Mouse (Mus musculus): ENCODE data around the gene Naxd.

The Naxd gene

GRCm38 (mm10) chr8:11473072-11473471, 24.2 kb upstream of the Naxd start:
- WGBS = 73% methylated on average over 4 of the region's 4 CpGs

GRCm38 (mm10) chr8:11475397-11475796, 21.9 kb upstream of the Naxd start:
- 39% methylated on average over 10 of the region's 10 CpGs for WGBS

- WGBS = 58% methylated on average over 2 of the region's 2 CpGs
These were observed 21.4 kb upstream of the Naxd start for GRCm38 (mm10) chr8:11475876-11476275.

GRCm38 (mm10) chr8:11476338-11477177, 20.7 kb upstream of the Naxd start:
- WGBS = 32% methylated on average over 24 of the region's 24 CpGs

- WGBS = 20% methylated on average over 9 of the region's 9 CpGs
These were observed 20.1 kb upstream of the Naxd start for GRCm38 (mm10) chr8:11477178-11477553.

- under 1% methylated on average over 68 of the region's 69 CpGs for WGBS
These were observed 19.2 kb upstream of the Naxd start, which contains the start of gene Rab20 for GRCm38 (mm10) chr8:11477811-11478761. Rab20 (minus strand) TSS chr8:11478710.

GRCm38 (mm10) chr8:11478807-11479527, 18.3 kb upstream of the Naxd start:
- WGBS = 19% methylated on average over 23 of the region's 23 CpGs

GRCm38 (mm10) chr8:11479591-11479990, 17.7 kb upstream of the Naxd start:
- 59% methylated on average over 14 of the region's 14 CpGs for WGBS

GRCm38 (mm10) chr8:11481876-11482275, 15.4 kb upstream of the Naxd start:
- WGBS = 83% methylated on average over 3 of the region's 3 CpGs

GRCm38 (mm10) chr8:11482537-11482936, 14.8 kb upstream of the Naxd start:
- 81% methylated on average over 3 of the region's 3 CpGs for WGBS

- 20% methylated on average over 7 of the region's 7 CpGs for WGBS
These were observed 11.2 kb upstream of the Naxd start for GRCm38 (mm10) chr8:11486142-11486541.

- WGBS = 64% methylated on average over 4 of the region's 4 CpGs
These were observed 10.1 kb upstream of the Naxd start for GRCm38 (mm10) chr8:11487229-11487628.

GRCm38 (mm10) chr8:11492340-11492739, 5.0 kb upstream of the Naxd start:
- 88% methylated on average over 2 of the region's 2 CpGs for WGBS

- WGBS = 80% methylated on average over 12 of the region's 12 CpGs
These were observed 975 bp downstream of the Naxd start for GRCm38 (mm10) chr8:11498281-11498680.

GRCm38 (mm10) chr8:11498786-11499485, 1.6 kb downstream of the Naxd start:
- 90% methylated on average over 4 of the region's 4 CpGs for WGBS

GRCm38 (mm10) chr8:11503476-11504232, 6.3 kb downstream of the Naxd start:
- WGBS = 77% methylated on average over 13 of the region's 13 CpGs

GRCm38 (mm10) chr8:11506074-11506473, 8.8 kb downstream of the Naxd start:
- 77% methylated on average over 14 of the region's 14 CpGs for WGBS

GRCm38 (mm10) chr8:11506802-11507201, 9.5 kb downstream of the Naxd start:
- 72% methylated on average over 6 of the region's 6 CpGs for WGBS

- 82% methylated on average over 10 of the region's 10 CpGs for WGBS
These were observed 11.6 kb downstream of the Naxd start for GRCm38 (mm10) chr8:11508880-11509279.

GRCm38 (mm10) chr8:11510971-11511370, 13.7 kb downstream of the Naxd start:
- 66% methylated on average over 5 of the region's 5 CpGs for WGBS
